Mouse (Mus musculus): Measurements from ENCODE around the gene Galnt2. TPM values are rescaled to one million over a fixed set of nuclear protein-coding genes. Genes with fewer than 3 reads are reported as not detected.

The Galnt2 gene
- polyA plus RNA-seq, 1 experiment from 2014 or later: 60.5 TPM

DNA sequence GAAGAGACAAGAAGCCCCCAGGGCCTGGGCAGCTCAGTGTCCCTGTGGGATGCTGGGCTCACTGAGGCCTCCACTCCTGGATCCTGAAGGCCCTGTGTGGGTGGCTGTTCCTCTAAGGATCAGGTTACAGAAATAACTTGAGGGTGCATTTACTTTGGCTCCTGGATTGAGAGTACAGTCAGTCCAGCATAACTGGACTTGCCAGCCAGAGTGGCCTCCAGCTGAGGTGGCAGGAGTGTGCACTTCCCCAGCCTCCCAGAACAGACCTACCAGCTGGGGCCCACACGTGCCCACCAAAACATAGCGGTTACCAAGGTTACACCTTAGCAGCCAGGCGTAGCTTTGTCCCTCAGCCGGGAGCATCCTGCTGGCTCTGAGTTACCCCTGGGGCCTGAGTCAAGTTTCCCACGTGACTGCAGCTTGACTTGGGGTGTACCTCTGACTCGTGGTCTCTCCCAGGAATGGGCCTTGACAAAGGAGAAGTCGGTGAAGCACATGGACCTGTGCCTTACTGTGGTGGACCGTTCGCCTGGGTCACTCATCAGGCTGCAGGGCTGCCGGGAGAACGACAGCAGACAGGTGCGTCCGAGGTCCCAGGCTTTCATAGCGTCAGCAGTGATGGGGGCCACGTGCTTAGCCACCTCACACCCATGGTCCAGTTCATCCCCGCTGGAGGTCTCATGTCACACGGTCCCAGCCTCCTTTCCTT lies 109.3 kb downstream of the Galnt2 start:
- Histone ChIP-seq H3K9ac (ENCODE audit: low read length) (no peak overlapping the region), H3K27me3 (ENCODE audit: control insufficient read depth, insufficient read depth, low read length) (no peaks in the 10 kb centered on the region), H3K36me3 (ENCODE audit: control insufficient read depth, insufficient read depth, low read length) (peaks cover 96% of the 10 kb centered on the region), H3K4me2 (ENCODE audit: low read length) (no peak overlapping the region), H3K27ac (replicated peaks in 1 of 2; ENCODE audit: control insufficient read depth in 1 of 2, insufficient read depth in 1 of 2, low read depth in 2 of 2, low read length in 2 of 2) (no peak overlapping the region), H3K4me3 (ENCODE audit: control insufficient read depth in 1 of 2, insufficient read depth in 1 of 2, low read depth in 1 of 2, low read length in 2 of 2) (no peak overlapping the region), H3K4me1 (ENCODE audit: control insufficient read depth in 2 of 2, insufficient read depth in 2 of 2, low read length in 2 of 2) (peaks cover 0 to 2% of the 10 kb centered on the region in 2 experiments; a peak in 1 of 4 replicates), H3K9me3 (ENCODE audit: control insufficient read depth, low read length) (no peaks in the 10 kb centered on the region)
- ATAC-seq (ENCODE audit: insufficient number of reproducible peaks, insufficient read depth, low FRiP score, low read depth): no peak
- 81% methylated on average over 17 of the region's 17 CpGs for WGBS

- WGBS: 96% methylated on average over 15 of the region's 15 CpGs
- ATAC-seq (ENCODE audit: insufficient number of reproducible peaks, insufficient read depth, low FRiP score, low read depth): no peak
- Histone ChIP-seq H3K27ac (replicated peaks in 1 of 2; ENCODE audit: control insufficient read depth in 1 of 2, insufficient read depth in 1 of 2, low read depth in 2 of 2, low read length in 2 of 2) (no peak overlapping the region), H3K4me2 (ENCODE audit: low read length) (no peak overlapping the region), H3K27me3 (ENCODE audit: control insufficient read depth, insufficient read depth, low read length) (no peaks in the 10 kb centered on the region), H3K4me3 (ENCODE audit: control insufficient read depth in 1 of 2, insufficient read depth in 1 of 2, low read depth in 1 of 2, low read length in 2 of 2) (no peak overlapping the region), H3K36me3 (ENCODE audit: control insufficient read depth, insufficient read depth, low read length) (peaks cover 76% of the 10 kb centered on the region), H3K9me3 (ENCODE audit: control insufficient read depth, low read length) (no peaks in the 10 kb centered on the region), H3K9ac (ENCODE audit: low read length) (no peak overlapping the region), H3K4me1 (ENCODE audit: control insufficient read depth in 2 of 2, insufficient read depth in 2 of 2, low read length in 2 of 2) (peaks cover 3 to 6% of the 10 kb centered on the region in 2 experiments; a peak in 3 of 4 replicates)
Observed at GRCm38 (mm10) chr8:124343151-124343550, 112.0 kb downstream of the Galnt2 start.

DNA sequence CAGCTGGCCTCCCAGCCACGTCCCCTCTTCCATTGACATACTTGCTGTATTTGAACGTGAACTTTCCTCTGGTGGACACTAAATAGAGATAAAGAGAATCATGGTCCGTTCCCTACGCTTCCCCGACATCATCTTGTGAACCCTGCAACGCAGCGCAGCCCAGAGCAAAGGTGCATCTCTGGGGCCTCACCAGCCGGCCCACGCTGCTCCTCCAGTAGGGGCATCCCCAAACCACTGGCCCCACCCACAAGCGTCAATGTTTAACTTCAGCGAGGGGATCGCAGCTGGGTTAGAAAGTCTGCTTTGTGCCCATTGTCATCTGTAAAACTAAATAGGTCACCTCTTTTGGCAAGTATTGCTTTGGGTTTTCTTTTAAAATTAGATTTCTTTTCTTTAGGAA lies 112.8 kb downstream of the Galnt2 start:
- no peak overlapping the region for H3K4me2 ChIP-seq (ENCODE audit: low read length)
- peaks cover 69% of the 10 kb centered on the region for H3K36me3 ChIP-seq (ENCODE audit: control insufficient read depth, insufficient read depth, low read length)
- no peak overlapping the region for H3K4me3 ChIP-seq (ENCODE audit: control insufficient read depth in 1 of 2, insufficient read depth in 1 of 2, low read depth in 1 of 2, low read length in 2 of 2)
- no peak overlapping the region for H3K27ac ChIP-seq (replicated peaks in 1 of 2; ENCODE audit: control insufficient read depth in 1 of 2, insufficient read depth in 1 of 2, low read depth in 2 of 2, low read length in 2 of 2)
- peaks cover 3 to 7% of the 10 kb centered on the region in 2 experiments; a peak in 3 of 4 replicates for H3K4me1 ChIP-seq (ENCODE audit: control insufficient read depth in 2 of 2, insufficient read depth in 2 of 2, low read length in 2 of 2)
- no peaks in the 10 kb centered on the region for H3K9me3 ChIP-seq (ENCODE audit: control insufficient read depth, low read length)
- no peak for ATAC-seq (ENCODE audit: insufficient number of reproducible peaks, insufficient read depth, low FRiP score, low read depth)
- no peaks in the 10 kb centered on the region for H3K27me3 ChIP-seq (ENCODE audit: control insufficient read depth, insufficient read depth, low read length)
- no peak overlapping the region for H3K9ac ChIP-seq (ENCODE audit: low read length)
- 86% methylated on average over 12 of the region's 12 CpGs for WGBS

DNA sequence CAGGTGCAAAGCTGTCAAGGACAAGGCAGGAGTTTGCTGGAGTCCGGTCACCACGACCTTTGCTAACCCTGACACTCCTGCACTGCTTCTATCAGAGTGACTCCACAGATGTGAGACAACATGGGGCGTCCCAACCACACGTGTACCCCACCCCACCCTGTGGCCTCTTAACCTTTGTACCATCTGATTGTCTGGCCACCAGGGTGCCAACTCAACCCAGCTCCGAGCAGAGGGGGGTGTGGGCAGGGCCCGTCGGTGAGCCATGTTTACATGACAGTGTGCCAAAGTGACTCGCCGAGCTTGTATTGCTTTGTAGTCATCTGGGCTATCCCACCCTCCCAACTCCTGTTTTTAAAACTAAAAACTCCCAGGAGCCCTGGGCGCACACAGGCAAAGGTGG lies 113.9 kb downstream of the Galnt2 start:
- no peak overlapping the region for H3K4me2 ChIP-seq (ENCODE audit: low read length)
- no peak overlapping the region for H3K4me3 ChIP-seq (ENCODE audit: control insufficient read depth in 1 of 2, insufficient read depth in 1 of 2, low read depth in 1 of 2, low read length in 2 of 2)
- 79% methylated on average over 10 of the region's 10 CpGs for WGBS
- peaks cover 58% of the 10 kb centered on the region for H3K36me3 ChIP-seq (ENCODE audit: control insufficient read depth, insufficient read depth, low read length)
- peaks cover 5 to 7% of the 10 kb centered on the region in 2 experiments for H3K4me1 ChIP-seq (ENCODE audit: control insufficient read depth in 2 of 2, insufficient read depth in 2 of 2, low read length in 2 of 2)
- H3K9ac ChIP-seq (ENCODE audit: low read length): no peak overlapping the region
- no peaks in the 10 kb centered on the region for H3K27me3 ChIP-seq (ENCODE audit: control insufficient read depth, insufficient read depth, low read length)
- no peak for ATAC-seq (ENCODE audit: insufficient number of reproducible peaks, insufficient read depth, low FRiP score, low read depth)
- H3K9me3 ChIP-seq (ENCODE audit: control insufficient read depth, low read length): no peaks in the 10 kb centered on the region
- no peak overlapping the region for H3K27ac ChIP-seq (replicated peaks in 1 of 2; ENCODE audit: control insufficient read depth in 1 of 2, insufficient read depth in 1 of 2, low read depth in 2 of 2, low read length in 2 of 2)

GRCm38 (mm10) chr8:124346852-124347523 lies 115.8 kb downstream of the Galnt2 start:
- peaks cover 5 to 7% of the 10 kb centered on the region in 2 experiments for H3K4me1 ChIP-seq (ENCODE audit: control insufficient read depth in 2 of 2, insufficient read depth in 2 of 2, low read length in 2 of 2)
- WGBS: 34% methylated on average over 19 of the region's 19 CpGs
- H3K9ac ChIP-seq (ENCODE audit: low read length): no peak overlapping the region
- H3K9me3 ChIP-seq (ENCODE audit: control insufficient read depth, low read length): no peaks in the 10 kb centered on the region
- peaks cover 40% of the 10 kb centered on the region for H3K36me3 ChIP-seq (ENCODE audit: control insufficient read depth, insufficient read depth, low read length)
- no peak for ATAC-seq (ENCODE audit: insufficient number of reproducible peaks, insufficient read depth, low FRiP score, low read depth)
- no peaks in the 10 kb centered on the region; the same call in 1 of the 2 replicates for H3K27me3 ChIP-seq (ENCODE audit: control insufficient read depth, insufficient read depth, low read length)
- no peak overlapping the region for H3K4me3 ChIP-seq (ENCODE audit: control insufficient read depth in 1 of 2, insufficient read depth in 1 of 2, low read depth in 1 of 2, low read length in 2 of 2)
- H3K4me2 ChIP-seq (ENCODE audit: low read length): 0 out of 2 replicates have a peak overlapping the region, but pooled peaks have one; percentile 9
- 0 out of 4 replicates have a peak overlapping the region, but pooled peaks of 1 of the 2 experiments have one; percentile 0 for H3K27ac ChIP-seq (replicated peaks in 1 of 2; ENCODE audit: control insufficient read depth in 1 of 2, insufficient read depth in 1 of 2, low read depth in 2 of 2, low read length in 2 of 2)

DNA sequence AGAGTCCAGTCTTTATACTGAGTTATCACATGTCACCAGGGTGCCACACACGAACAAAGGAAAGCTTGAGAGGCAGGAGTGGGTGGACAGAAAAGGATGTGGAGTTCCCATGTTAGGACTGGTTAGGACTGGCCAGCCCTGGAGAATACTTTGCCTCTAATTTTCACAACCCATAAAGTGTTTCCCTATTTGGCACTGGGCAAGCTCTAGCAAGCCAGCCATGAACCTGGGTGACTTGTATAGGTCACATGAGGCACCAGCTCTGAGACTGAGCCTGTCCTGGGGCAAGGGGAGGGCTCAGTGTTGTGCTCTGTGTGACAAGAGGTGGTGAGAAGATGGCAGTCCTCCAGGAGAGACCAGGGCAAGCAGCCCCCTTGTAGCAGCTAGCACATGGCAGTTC lies 116.9 kb downstream of the Galnt2 start:
- Histone ChIP-seq H3K27me3 (ENCODE audit: control insufficient read depth, insufficient read depth, low read length) (no peaks in the 10 kb centered on the region; the same call in 1 of the 2 replicates), H3K36me3 (ENCODE audit: control insufficient read depth, insufficient read depth, low read length) (peaks cover 29% of the 10 kb centered on the region), H3K4me2 (ENCODE audit: low read length) (no peak overlapping the region), H3K4me3 (ENCODE audit: control insufficient read depth in 1 of 2, insufficient read depth in 1 of 2, low read depth in 1 of 2, low read length in 2 of 2) (no peak overlapping the region), H3K9me3 (ENCODE audit: control insufficient read depth, low read length) (no peaks in the 10 kb centered on the region), H3K27ac (replicated peaks in 1 of 2; ENCODE audit: control insufficient read depth in 1 of 2, insufficient read depth in 1 of 2, low read depth in 2 of 2, low read length in 2 of 2) (no peak overlapping the region), H3K9ac (ENCODE audit: low read length) (no peak overlapping the region), H3K4me1 (ENCODE audit: control insufficient read depth in 2 of 2, insufficient read depth in 2 of 2, low read length in 2 of 2) (peaks cover 5 to 7% of the 10 kb centered on the region in 2 experiments)
- ATAC-seq (ENCODE audit: insufficient number of reproducible peaks, insufficient read depth, low FRiP score, low read depth): 0 out of 2 replicates have a peak, but pooled peaks have one; percentile 28
- 43% methylated on average over 1 of the region's 1 CpGs for WGBS

DNA sequence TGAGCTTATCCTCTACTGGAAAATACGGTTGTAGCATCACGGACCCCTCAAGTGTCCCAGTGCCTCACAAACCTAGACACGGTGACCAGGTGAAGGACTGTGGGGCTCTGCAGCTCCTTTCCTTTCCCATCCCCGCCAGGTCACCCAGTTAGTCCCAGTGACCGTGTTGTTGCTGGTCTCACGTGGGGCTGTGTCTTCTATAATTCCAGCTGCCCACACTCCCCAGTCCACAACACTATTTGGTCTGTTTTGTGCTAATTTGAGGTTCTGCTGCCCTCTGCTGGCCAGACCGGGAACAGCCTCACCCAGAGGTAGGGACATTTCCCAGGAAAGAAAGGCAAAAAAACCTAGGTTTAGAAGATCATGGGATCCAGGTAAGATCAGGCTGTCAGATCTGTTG lies 118.5 kb downstream of the Galnt2 start:
- no peak overlapping the region for H3K27ac ChIP-seq (replicated peaks in 1 of 2; ENCODE audit: control insufficient read depth in 1 of 2, insufficient read depth in 1 of 2, low read depth in 2 of 2, low read length in 2 of 2)
- no peak overlapping the region for H3K4me3 ChIP-seq (ENCODE audit: control insufficient read depth in 1 of 2, insufficient read depth in 1 of 2, low read depth in 1 of 2, low read length in 2 of 2)
- H3K9me3 ChIP-seq (ENCODE audit: control insufficient read depth, low read length): no peaks in the 10 kb centered on the region
- H3K36me3 ChIP-seq (ENCODE audit: control insufficient read depth, insufficient read depth, low read length): peaks cover 14% of the 10 kb centered on the region
- no peaks in the 10 kb centered on the region; the same call in 1 of the 2 replicates for H3K27me3 ChIP-seq (ENCODE audit: control insufficient read depth, insufficient read depth, low read length)
- WGBS: 33% methylated on average over 7 of the region's 7 CpGs
- ATAC-seq (ENCODE audit: insufficient number of reproducible peaks, insufficient read depth, low FRiP score, low read depth): no peak
- H3K4me2 ChIP-seq (ENCODE audit: low read length): no peak overlapping the region
- H3K9ac ChIP-seq (ENCODE audit: low read length): no peak overlapping the region
- peaks cover 5 to 7% of the 10 kb centered on the region in 2 experiments for H3K4me1 ChIP-seq (ENCODE audit: control insufficient read depth in 2 of 2, insufficient read depth in 2 of 2, low read length in 2 of 2)

All from heart, embryonic 14.5 days (tissue).